Mouse (Mus musculus) bone marrow, adult 2 months (tissue): ENCODE data around the gene Slc12a3. TPM values are rescaled to one million over a fixed set of nuclear protein-coding genes. Genes with fewer than 3 reads are reported as not detected.
"Not testable (repeated sequence)": the region's sequence is repeated elsewhere in the genome, so short reads cannot be mapped to it uniquely, and the experiment has no call there.

Source experiments
- H3K27ac ChIP-seq: fragments of 200-500 bp; 2 replicates; pipeline ENCODE4 v1.5.1; 2012; ENCODE audit warnings: low read depth, mild to moderate bottlenecking, control low read depth, inconsistent platforms, low read length; ENCODE audit not compliant: control insufficient read depth, poor library complexity, insufficient read depth
- H3K4me1 ChIP-seq: fragments of 200-500 bp; 2 replicates; pipeline ENCODE4 v1.6.1; 2011; ENCODE audit warnings: low read length; ENCODE audit not compliant: control insufficient read depth, insufficient read depth
- H3K4me3 ChIP-seq: fragments of 200-500 bp; replicated peaks from 2 replicates; pipeline ENCODE3; 2011; ENCODE audit warnings: mild to moderate bottlenecking, low read depth, low read length, control low read depth; ENCODE audit not compliant: control insufficient read depth
- CTCF ChIP-seq: fragments of 200-500 bp; IDR thresholded peaks from 2 replicates; pipeline ENCODE4 v1.5.1; 2011; ENCODE audit warnings: low read length, control low read depth; ENCODE audit not compliant: control insufficient read depth, insufficient read depth
- POLR2A ChIP-seq: fragments of 200-500 bp; IDR thresholded peaks from 2 replicates; pipeline ENCODE4 v1.6.1; 2011; ENCODE audit warnings: low read depth, mild to moderate bottlenecking, control low read depth, low read length, borderline replicate concordance; ENCODE audit not compliant: control insufficient read depth
- WGBS: fragments of 180-500 bp; shearing (Covaris S2); methylation state at CpG from one replicate; pipeline ENCODE4 v1.1.7; 2018; 5-methylcytosine and 5-hydroxymethylcytosine counted together
- polyA plus RNA-seq: library from polyadenylated mRNA; stranded (reverse); fragments of >200 nt; gene quantifications from 2 replicates; pipeline ENCODE4 v1.2.4, GENCODE M21; 2011; ENCODE audit warnings: low replicate concordance; ENCODE audit not compliant: missing spikeins, insufficient read depth, insufficient read length

The Slc12a3 gene
- polyA plus RNA-seq, 1 experiment: 11.8 TPM

GRCm38 (mm10) chr8:94392648-94393047 lies 63.6 kb downstream of the Slc12a3 start:
- H3K4me3 ChIP-seq: no peak overlapping the region
- WGBS: 87% methylated on average over 6 of the region's 6 CpGs
- peaks cover 1% of the 10 kb centered on the region; the same call in 1 of the 2 replicates for H3K4me1 ChIP-seq
- TF ChIP-seq POLR2A (no peak), CTCF (no peak)
- no peak overlapping the region for H3K27ac ChIP-seq

- Histone ChIP-seq H3K27ac (no peak overlapping the region), H3K4me1 (peaks cover 4% of the 10 kb centered on the region), H3K4me3 (no peak overlapping the region)
- TF ChIP-seq POLR2A (no peak), CTCF (no peak)
- 82% methylated on average over 6 of the region's 6 CpGs for WGBS
Observed at GRCm38 (mm10) chr8:94395851-94396540, 67.0 kb downstream of the Slc12a3 start.

GRCm38 (mm10) chr8:94396964-94397657 lies 68.1 kb downstream of the Slc12a3 start:
- 56% methylated on average over 11 of the region's 11 CpGs for WGBS

GRCm38 (mm10) chr8:94398587-94398986 lies 69.6 kb downstream of the Slc12a3 start:
- peaks cover 7% of the 10 kb centered on the region for H3K4me1 ChIP-seq
- no peak overlapping the region for H3K27ac ChIP-seq
- no peak overlapping the region for H3K4me3 ChIP-seq
- WGBS: 27% methylated on average over 6 of the region's 6 CpGs
- no peak for TF ChIP-seq POLR2A
- TF ChIP-seq CTCF: no peak

More at GRCm38 (mm10) chr8:94396964-94397657, 68.1 kb downstream of the Slc12a3 start:
- no peak overlapping the region for H3K4me3 ChIP-seq
- H3K27ac ChIP-seq: no peak overlapping the region
- peak; percentile 88 for TF ChIP-seq CTCF
- TF ChIP-seq POLR2A: no peak
- H3K4me1 ChIP-seq: peaks cover 7% of the 10 kb centered on the region

GRCm38 (mm10) chr8:94399361-94399953 lies 70.5 kb downstream of the Slc12a3 start:
- Histone ChIP-seq H3K4me3 (no peak overlapping the region), H3K27ac (no peak overlapping the region), H3K4me1 (peaks cover 7% of the 10 kb centered on the region)
- 34% methylated on average over 3 of the region's 3 CpGs for WGBS
- TF ChIP-seq POLR2A (no peak), CTCF (no peak)

- 67% methylated on average over 2 of the region's 2 CpGs for WGBS
Observed at GRCm38 (mm10) chr8:94399957-94400356, 71.0 kb downstream of the Slc12a3 start.

GRCm38 (mm10) chr8:94408443-94409080 lies 79.6 kb downstream of the Slc12a3 start:
- WGBS: 35% methylated on average over 8 of the region's 8 CpGs
- no peak for TF ChIP-seq POLR2A
- TF ChIP-seq CTCF: no peak
- Histone ChIP-seq H3K4me1 (no peaks in the 10 kb centered on the region; the same call in 1 of the 2 replicates), H3K4me3 (no peak overlapping the region), H3K27ac (peak overlapping the region; percentile 12)

More at GRCm38 (mm10) chr8:94399957-94400356, 71.0 kb downstream of the Slc12a3 start:
- not testable (repeated sequence) for H3K27ac ChIP-seq, H3K4me1 ChIP-seq, H3K4me3 ChIP-seq

GRCm38 (mm10) chr8:94409523-94409922 lies 80.5 kb downstream of the Slc12a3 start:
- TF ChIP-seq CTCF (no peak), POLR2A (no peak)

More at GRCm38 (mm10) chr8:94409523-94409922, 80.5 kb downstream of the Slc12a3 start:
- Histone ChIP-seq H3K4me3 (no peak overlapping the region), H3K4me1 (no peaks in the 10 kb centered on the region; the same call in 1 of the 2 replicates), H3K27ac (no peak overlapping the region)
- WGBS: 56% methylated on average over 7 of the region's 7 CpGs
